Mouse (Mus musculus) left cerebral cortex, postnatal 10 days (tissue): ENCODE results near the gene Rnf183. TPM values are rescaled to one million over a fixed set of nuclear protein-coding genes. Genes with fewer than 3 reads are reported as not detected.

Experiments used
- DNase-seq, 2 experiments: peaks; one replicate each; pipeline ENCODE4 v3.0.0; 2021 to 2022; ENCODE audit warnings: low spot score in 2 of 2, mixed read lengths in 1 of 2; ENCODE audit errors: extremely low spot score in 1 of 2
- intact Hi-C: fragments of 180-260 bp; cut with DNase I; formaldehyde crosslinking; loops from one replicate; pipeline ENCODE4 v1.15.1; 2025
- total RNA-seq, 2 experiments: library from RNA; stranded (reverse); gene quantifications; 2 replicates each; pipeline ENCODE4 v1.2.3; 2021

Gene Rnf183
- total RNA-seq, 2 experiments from 2014 or later, result not detected

DNA sequence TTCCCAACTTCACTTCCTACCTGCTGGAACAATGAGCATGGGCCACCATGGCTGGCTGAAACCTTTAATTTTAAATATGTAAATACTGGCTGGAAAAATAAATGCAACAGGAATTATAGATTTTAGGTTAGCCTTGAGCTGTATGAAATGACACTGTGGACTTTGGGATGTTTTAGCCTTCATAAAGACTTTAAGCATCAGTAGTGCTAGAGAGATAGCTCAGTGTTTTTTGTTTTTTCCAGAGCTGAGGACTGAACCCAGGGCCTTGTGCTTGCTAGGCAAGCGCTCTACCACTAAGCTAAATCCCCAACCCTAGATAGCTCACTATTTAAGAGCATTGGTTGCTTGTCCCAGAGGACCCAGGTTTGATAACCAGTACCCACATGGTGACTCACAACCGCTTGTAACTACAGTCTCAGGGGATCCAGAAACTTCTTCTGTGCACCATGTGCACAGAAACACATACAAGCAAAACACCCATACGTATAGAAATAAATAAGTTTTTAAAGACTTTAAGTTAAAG, 2.3 kb upstream of the Rnf183 start:
- intact Hi-C loops, result no loop called here
- no peak for DNase-seq

GRCm38 (mm10) chr4:62433939-62434870, 847 bp downstream of the Rnf183 start:
- intact Hi-C loops, result no loop called here
- DNase-seq, result no peak

DNA sequence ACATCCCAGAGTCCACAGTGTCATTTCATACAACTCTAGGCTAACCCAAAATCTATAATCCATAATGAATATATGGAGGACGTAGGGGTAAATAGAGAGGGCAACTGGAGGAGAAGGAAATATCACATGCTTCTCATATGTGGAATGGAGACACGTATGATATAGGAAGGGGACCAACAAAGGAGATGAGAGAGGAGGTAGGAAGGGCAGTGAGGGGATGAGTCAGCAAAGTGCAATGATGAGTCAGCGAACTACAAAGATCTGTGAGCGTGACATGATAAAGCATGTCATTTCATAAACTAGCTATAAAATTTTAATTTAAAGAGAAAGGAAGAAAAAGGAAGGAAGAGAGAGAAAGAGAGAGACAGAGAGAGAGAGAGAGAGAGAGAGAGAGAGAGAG, 3.5 kb downstream of the Rnf183 start:
- intact Hi-C loops, result no loop called here
- no peak for DNase-seq

DNA sequence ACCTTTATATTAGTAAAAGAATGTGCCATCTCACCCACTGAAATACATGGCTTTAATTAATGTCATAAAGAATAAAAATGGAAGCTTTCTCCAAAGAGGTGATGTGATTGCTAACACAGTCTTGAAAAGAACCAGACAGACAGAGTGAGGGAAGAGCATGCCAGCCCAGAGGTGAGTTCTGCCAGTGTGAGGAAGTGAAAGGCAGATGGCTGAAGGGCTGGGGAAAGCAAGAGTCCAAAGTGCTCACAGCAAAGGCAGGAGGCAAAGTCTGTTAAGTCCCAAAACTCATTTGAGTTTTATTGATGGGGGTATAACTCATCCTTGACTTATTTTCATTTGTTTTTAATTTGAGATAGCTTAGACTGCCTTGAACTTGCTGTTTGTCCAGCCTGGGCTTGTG, 4.4 kb downstream of the Rnf183 start:
- DNase-seq, result no peak
- intact Hi-C loops, result no loop called here

DNA sequence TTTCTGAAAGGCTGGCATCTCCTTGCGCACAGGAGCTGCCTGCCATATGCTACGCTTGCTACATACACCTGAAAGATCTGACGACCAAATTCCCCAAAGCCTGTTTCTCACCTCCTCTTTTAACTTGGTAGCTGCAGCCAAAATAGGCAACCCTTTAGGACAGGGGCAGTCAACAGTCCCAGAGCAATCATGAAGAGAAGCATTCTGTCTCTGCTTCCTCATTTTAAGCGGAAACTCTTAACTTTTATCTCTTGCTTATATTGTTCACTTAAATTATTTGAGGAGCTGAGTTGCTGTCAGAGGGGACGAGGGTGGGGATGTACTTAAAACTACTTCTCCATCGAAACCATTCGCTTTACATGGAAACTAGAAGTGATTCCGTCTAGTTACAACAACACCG, 5.4 kb downstream of the Rnf183 start:
- intact Hi-C loops, result no loop called here

GRCm38 (mm10) chr4:62427978-62428758, 6.9 kb downstream of the Rnf183 start:
- intact Hi-C loops, result no loop called here
- peak in 1 of 2 experiments; percentile 38 for DNase-seq

More for the DNA sequence above, 5.4 kb downstream of the Rnf183 start:
- DNase-seq, result no peak

- DNase-seq, result no peak
- intact Hi-C loops, result no loop called here
These were observed 9.2 kb downstream of the Rnf183 start for GRCm38 (mm10) chr4:62425891-62426290.

GRCm38 (mm10) chr4:62419091-62419490, 16.0 kb downstream of the Rnf183 start:
- no peak for DNase-seq
- intact Hi-C loops, result no loop called here

GRCm38 (mm10) chr4:62418448-62418847, 16.6 kb downstream of the Rnf183 start:
- DNase-seq, result peak in 1 of 2 experiments; percentile 24
- intact Hi-C loops, result no loop called here

- DNase-seq, result no peak
- intact Hi-C loops, result no loop called here
These were observed 23.4 kb downstream of the Rnf183 start for GRCm38 (mm10) chr4:62411606-62412005.

DNA sequence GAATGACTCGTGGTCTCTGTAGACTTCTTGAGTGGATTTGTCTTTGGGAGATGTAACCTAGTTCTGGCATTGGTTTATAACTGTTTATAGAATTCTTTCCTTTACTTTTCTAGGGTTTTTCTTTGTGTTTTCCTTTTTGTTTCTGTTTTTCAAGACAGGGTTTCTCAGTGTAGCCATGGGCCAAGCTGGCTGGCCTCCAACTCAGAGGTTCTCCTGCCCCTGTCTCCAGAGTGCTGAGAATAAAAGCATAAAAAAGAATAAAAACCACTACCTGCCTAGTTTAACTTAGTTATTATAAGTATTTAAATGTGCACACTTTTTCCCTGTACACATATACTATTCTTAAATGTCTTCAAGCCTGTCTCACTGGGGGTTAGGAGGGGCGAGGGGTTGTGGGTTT, 24.7 kb downstream of the Rnf183 start:
- DNase-seq, result no peak
- intact Hi-C loops, result no loop called here

DNA sequence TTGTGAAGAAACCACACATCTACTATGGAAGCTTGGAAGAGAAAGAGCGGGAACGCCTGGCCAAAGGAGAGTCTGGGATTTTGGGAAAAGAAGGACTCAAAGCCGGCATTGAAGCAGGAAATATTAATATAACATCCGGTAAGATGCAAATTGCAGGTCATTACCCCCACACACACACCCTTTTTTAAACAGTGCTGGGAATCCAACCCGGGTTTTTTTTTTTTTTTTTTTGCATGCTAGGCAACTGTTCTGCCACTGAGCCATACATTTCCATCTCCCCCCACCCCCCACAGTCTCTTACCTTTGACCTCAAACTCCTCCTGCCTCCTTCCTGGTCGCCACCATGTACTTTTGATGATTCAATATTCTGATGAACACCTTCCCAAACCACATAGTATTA, 25.4 kb downstream of the Rnf183 start:
- DNase-seq, result no peak
- intact Hi-C loops, result loop anchor here (5.0 kb wide), 2 partner anchors 47 to 202 kb away; partner anchors contain the start of genes Fkbp15 and Slc31a1

GRCm38 (mm10) chr4:62408601-62409282, 26.3 kb downstream of the Rnf183 start, which contains the start of the genes Cdc26 and Prpf4:
Gene Cdc26, minus strand, starts transcription at chr4:62408642.
Gene Prpf4, plus strand, starts transcription at chr4:62408797.
- intact Hi-C loops, result loop anchor here (5.0 kb wide), 2 partner anchors 46 to 201 kb away; partner anchors contain the start of genes Fkbp15 and Slc31a1

DNA sequence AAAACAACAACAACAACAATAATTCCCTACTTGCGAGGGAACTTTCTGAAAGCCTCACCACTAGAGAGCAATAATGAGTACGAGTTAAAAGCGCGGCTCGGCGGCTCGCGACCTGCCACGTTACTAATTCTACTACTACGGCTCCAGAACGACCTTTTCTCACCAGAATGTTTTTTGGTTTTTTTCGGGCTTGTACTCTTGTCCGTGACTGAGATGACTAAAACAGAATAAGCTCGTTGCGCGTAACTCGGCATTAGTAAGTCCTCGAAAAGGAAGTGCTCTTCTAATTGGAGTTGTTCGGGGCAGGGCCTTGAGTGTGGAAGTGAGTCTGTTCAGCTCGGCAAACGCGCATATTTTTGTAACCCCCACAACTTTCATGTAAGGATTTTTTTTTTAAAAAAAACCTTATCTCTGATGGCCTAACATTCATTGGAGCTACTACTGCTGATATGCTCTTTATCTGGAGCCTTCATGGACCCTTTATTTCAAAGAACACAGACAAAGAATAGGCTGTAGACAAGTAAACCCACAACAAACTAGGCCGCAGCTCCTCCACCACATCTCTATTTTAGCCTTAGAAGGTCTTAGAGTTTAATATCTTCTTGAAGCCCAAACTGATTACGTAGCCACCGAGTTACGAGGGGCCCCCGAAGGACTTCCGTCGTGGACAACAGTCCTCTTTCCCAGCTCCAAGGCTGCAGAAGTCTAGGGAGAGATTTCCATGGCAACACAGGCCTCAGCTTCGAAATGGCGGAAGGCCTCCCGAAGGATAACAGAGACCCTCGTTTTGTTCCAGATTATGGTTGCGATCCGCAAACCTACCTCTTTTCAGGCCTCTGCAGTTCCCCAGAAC, 27.1 kb downstream of the Rnf183 start:
- intact Hi-C loops, result loop anchor here (5.0 kb wide), 2 partner anchors 46 to 201 kb away; partner anchors contain the start of genes Fkbp15 and Slc31a1
- DNase-seq, result peak; percentile 49 to 57

More at GRCm38 (mm10) chr4:62408601-62409282, 26.3 kb downstream of the Rnf183 start, which contains the start of the genes Cdc26 and Prpf4:
- DNase-seq, result peak; percentile 99

GRCm38 (mm10) chr4:62406133-62406532, 28.9 kb downstream of the Rnf183 start:
- intact Hi-C loops, result loop anchor here (5.0 kb wide), 2 partner anchors 44 to 199 kb away; partner anchors contain the start of genes Fkbp15 and Slc31a1
- DNase-seq, result no peak

- DNase-seq, result no peak
- intact Hi-C loops, result no loop called here
These were observed 36.1 kb downstream of the Rnf183 start for GRCm38 (mm10) chr4:62398956-62399355.

GRCm38 (mm10) chr4:62397616-62398365, 37.3 kb downstream of the Rnf183 start:
- intact Hi-C loops, result no loop called here
- DNase-seq, result no peak
